ENCODE assay signal across 9 mouse cellular contexts in genomic region chr10:12218879-12219278, GRCm38 (mm10).
DNase-seq lines count a peak whose midpoint lies in the region; ATAC-seq and TF ChIP-seq lines count a peak whose summit lies in the region.
"Had no signal": no experiment of that assay in that cellular context is flagged by ENCODE, and none has a peak within 500 bp of the region (broad histone marks: within the 10 kb centered on the region; RNA-seq: fewer than 3 reads in every experiment).

No protein-coding gene starts in this region.

- TF ChIP-seq EP300 in liver, embryonic 14.5 days (IDR thresholded peaks at IDR 0.05; ENCODE audit: low read depth): no peak

- no peaks in the 10 kb centered on the region for H3K36me3 ChIP-seq in liver, embryonic 14.5 days (replicated peaks; ENCODE audit: control insufficient read depth, insufficient read depth, low read depth)
- no peaks in the 10 kb centered on the region for H3K36me3 ChIP-seq in liver, embryonic 11.5 days (ENCODE audit: control insufficient read depth, insufficient read depth, low read length)
- H3K36me3 ChIP-seq: embryonic facial prominence, embryonic 12.5 days had no signal

- H3K4me3 ChIP-seq in liver, embryonic 14.5 days (ENCODE audit: insufficient read depth in 1 of 2, low read depth in 2 of 2, low read length in 2 of 2): no peak overlapping the region
- no peak overlapping the region for H3K4me3 ChIP-seq in liver, embryonic 11.5 days (ENCODE audit: low read depth, low read length)
- H3K4me3 ChIP-seq: embryonic facial prominence, embryonic 12.5 days had no signal

- ATAC-seq in liver, embryonic 14.5 days (ENCODE audit: insufficient read depth): no peak
- ATAC-seq in liver, embryonic 11.5 days (replicated peaks; ENCODE audit: low FRiP score): no peak

- no peaks in the 10 kb centered on the region for H3K27me3 ChIP-seq in liver, embryonic 14.5 days (ENCODE audit: control insufficient read depth, insufficient read depth, low read length)
- H3K27me3 ChIP-seq in liver, embryonic 11.5 days (replicated peaks; ENCODE audit: control insufficient read depth, insufficient read depth, low read length): no peaks in the 10 kb centered on the region
- H3K27me3 ChIP-seq: embryonic facial prominence, embryonic 12.5 days had no signal

- no peak overlapping the region for H3K27ac ChIP-seq in liver, embryonic 14.5 days
- no peak overlapping the region for H3K27ac ChIP-seq in liver, embryonic 11.5 days (ENCODE audit: low read depth, low read length)
- H3K27ac ChIP-seq: embryonic facial prominence, embryonic 12.5 days had no signal

- TF ChIP-seq CTCF in liver, embryonic 14.5 days (IDR thresholded peaks at IDR 0.05; ENCODE audit: low read depth): 0 out of 2 replicates have a peak, but pooled peaks have one; percentile 7

- DNase-seq in heart, adult 8-10 months (ENCODE audit: low spot score): peak; percentile 5
- no peak for DNase-seq in heart, postnatal 25 days (ENCODE audit: low spot score)
- DNase-seq in liver, embryonic 14.5 days (ENCODE audit: low read depth in 3 of 3, low spot score in 3 of 3): no peak
- no peak for DNase-seq in liver, embryonic 11.5 days (ENCODE audit: low spot score)
- DNase-seq in ES-CJ7 (ENCODE audit: low read depth, low spot score) (peak; percentile 54), R1 (ENCODE audit: low read depth, low spot score) (peak; percentile 27)
- DNase-seq in spleen, postnatal 4 days (ENCODE audit: low spot score in 2 of 2): no peak
- no peak for DNase-seq in gastrocnemius, adult 8-10 months (ENCODE audit: low spot score in 2 of 2)

- no peaks in the 10 kb centered on the region for H3K4me1 ChIP-seq in liver, embryonic 14.5 days (replicated peaks; ENCODE audit: control insufficient read depth in 2 of 2, insufficient read depth in 2 of 2, low read length in 1 of 2)
- H3K4me1 ChIP-seq in liver, embryonic 11.5 days (replicated peaks; ENCODE audit: control insufficient read depth, insufficient read depth, low read length): no peaks in the 10 kb centered on the region
- H3K4me1 ChIP-seq: embryonic facial prominence, embryonic 12.5 days had no signal

- H3K9ac ChIP-seq in liver, embryonic 14.5 days (replicated peaks): no peak overlapping the region
- no peak overlapping the region for H3K9ac ChIP-seq in liver, embryonic 11.5 days (ENCODE audit: low read depth, low read length)
- H3K9ac ChIP-seq: embryonic facial prominence, embryonic 12.5 days had no signal

- no peak overlapping the region for H3K4me2 ChIP-seq in liver, embryonic 14.5 days (ENCODE audit: low read depth)
- H3K4me2 ChIP-seq in liver, embryonic 11.5 days: no peak overlapping the region
- H3K4me2 ChIP-seq: embryonic facial prominence, embryonic 12.5 days had no signal

- H3K9me3 ChIP-seq in liver, embryonic 14.5 days (ENCODE audit: control insufficient read depth, low read length): no peaks in the 10 kb centered on the region
- no peaks in the 10 kb centered on the region for H3K9me3 ChIP-seq in liver, embryonic 11.5 days (ENCODE audit: control insufficient read depth, low read length)
- H3K9me3 ChIP-seq: embryonic facial prominence, embryonic 12.5 days had no signal

- intact Hi-C loops in heart, postnatal 25 days (cut with DNase I): loop anchor here (5.0 kb wide), 1 partner anchor 393 kb away; no protein-coding TSS in a partner anchor

Comparison
In these comparisons a context has a peak if more than half of its experiments do, and no peak if none do; other contexts are left out.
1. DNase-seq: peak in heart, adult 8-10 months (single experiment), ES-CJ7 (single experiment) and R1 (single experiment); none in heart, postnatal 25 days (single experiment), liver, embryonic 14.5 days (0 of 3), liver, embryonic 11.5 days (single experiment), spleen, postnatal 4 days (0 of 2) and gastrocnemius, adult 8-10 months (0 of 2).